Mouse (Mus musculus) megakaryocyte, embryonic 14.5 days (primary cell): ENCODE measurements around the gene Mink1. TPM values are rescaled to one million over a fixed set of nuclear protein-coding genes. Genes with fewer than 3 reads are reported as not detected.

Experiments used
- H3K27me3 ChIP-seq: replicated peaks from 2 replicates; pipeline ENCODE3; 2012; ENCODE audit warnings: inconsistent platforms
- H3K36me3 ChIP-seq: replicated peaks from 2 replicates; pipeline ENCODE3; 2012; ENCODE audit warnings: low read length, inconsistent platforms, mixed read lengths
- H3K4me1 ChIP-seq: 2 replicates; pipeline ENCODE4 v1.6.1; 2012; ENCODE audit warnings: inconsistent platforms
- H3K4me3 ChIP-seq: replicated peaks from 2 replicates; pipeline ENCODE3; 2012; ENCODE audit warnings: moderate library complexity, mild to moderate bottlenecking, inconsistent platforms
- H3K9me3 ChIP-seq: 2 replicates; pipeline ENCODE4 v1.6.1; 2012; ENCODE audit warnings: inconsistent platforms
- FLI1 ChIP-seq: IDR thresholded peaks from 2 replicates; pipeline ENCODE4 v1.6.1; 2012; ENCODE audit warnings: low read length, inconsistent platforms, mixed read lengths
- GATA1 ChIP-seq: IDR thresholded peaks from 3 replicates; pipeline ENCODE4 v1.6.1; 2012; ENCODE audit warnings: mixed read lengths, low read length, inconsistent platforms, borderline replicate concordance
- polyA plus RNA-seq: library from polyadenylated mRNA; stranded (reverse); fragments of >175 nt; gene quantifications from 2 replicates; pipeline ENCODE4 v1.2.3, GENCODE M21; 2012; ENCODE audit warnings: low replicate concordance; ENCODE audit not compliant: insufficient read depth

Mink1 gene
- polyA plus RNA-seq, 1 experiment: 129 TPM

GRCm38 (mm10) chr11:70656964-70657363 lies 94.3 kb downstream of the Mink1 start, which contains the start of gene Eno3:
Gene Eno3 (plus strand): TSS chr11:70657202.
- no peak for TF ChIP-seq GATA1
- no peak for TF ChIP-seq FLI1
- H3K4me3 ChIP-seq: peak within 1 kb of the TSS; percentile 100
- no peaks in the 10 kb centered on the region for H3K27me3 ChIP-seq
- peaks cover 69% of the 10 kb centered on the region for H3K4me1 ChIP-seq
- peaks cover 46% of the 10 kb centered on the region for H3K36me3 ChIP-seq
- H3K9me3 ChIP-seq: no peaks in the 10 kb centered on the region

DNA sequence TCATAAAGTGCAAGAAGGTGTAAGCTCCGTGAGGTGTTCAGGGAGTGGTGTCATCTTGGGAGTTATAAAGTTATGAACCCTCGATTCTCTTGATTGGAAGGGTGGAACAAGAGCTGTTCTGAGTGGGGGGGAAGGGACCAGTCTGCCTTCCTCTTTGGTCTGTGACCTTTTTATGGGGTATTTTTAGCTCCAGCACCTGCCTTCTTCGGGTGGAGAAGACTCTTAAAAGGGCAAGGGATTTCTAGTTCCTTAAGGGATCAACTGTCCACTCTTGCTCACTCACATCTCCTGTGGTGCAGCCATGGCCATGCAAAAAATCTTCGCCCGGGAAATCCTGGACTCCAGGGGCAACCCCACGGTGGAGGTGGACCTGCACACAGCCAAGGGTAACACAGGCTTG lies 94.9 kb downstream of the Mink1 start:
- peak overlapping the region; percentile 14 for H3K4me3 ChIP-seq
- TF ChIP-seq GATA1: no peak
- TF ChIP-seq FLI1: no peak
- H3K36me3 ChIP-seq: peaks cover 46% of the 10 kb centered on the region
- no peaks in the 10 kb centered on the region for H3K9me3 ChIP-seq
- peaks cover 65% of the 10 kb centered on the region for H3K4me1 ChIP-seq
- no peaks in the 10 kb centered on the region for H3K27me3 ChIP-seq

DNA sequence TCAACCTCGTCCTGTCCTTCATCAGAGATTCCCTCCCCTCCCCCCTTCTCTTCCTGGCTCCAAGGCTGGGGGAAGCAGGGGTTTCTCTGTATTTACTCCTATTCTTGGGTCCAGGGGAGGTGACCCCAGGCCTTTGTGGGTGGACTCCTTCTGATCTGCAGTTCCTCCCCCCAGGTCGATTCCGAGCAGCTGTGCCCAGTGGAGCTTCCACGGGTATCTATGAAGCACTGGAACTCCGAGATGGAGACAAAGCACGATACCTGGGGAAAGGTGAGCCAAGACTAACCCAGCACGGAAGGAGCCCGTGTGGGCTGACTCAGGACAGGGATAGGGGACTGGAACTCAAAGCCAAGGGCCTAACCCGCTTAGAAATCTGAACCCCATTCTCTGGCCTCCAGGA lies 95.3 kb downstream of the Mink1 start:
- Histone ChIP-seq H3K4me3 (peak overlapping the region; percentile 14), H3K4me1 (peaks cover 67% of the 10 kb centered on the region), H3K36me3 (peaks cover 46% of the 10 kb centered on the region), H3K9me3 (no peaks in the 10 kb centered on the region), H3K27me3 (no peaks in the 10 kb centered on the region)
- TF ChIP-seq GATA1: no peak
- no peak for TF ChIP-seq FLI1

DNA sequence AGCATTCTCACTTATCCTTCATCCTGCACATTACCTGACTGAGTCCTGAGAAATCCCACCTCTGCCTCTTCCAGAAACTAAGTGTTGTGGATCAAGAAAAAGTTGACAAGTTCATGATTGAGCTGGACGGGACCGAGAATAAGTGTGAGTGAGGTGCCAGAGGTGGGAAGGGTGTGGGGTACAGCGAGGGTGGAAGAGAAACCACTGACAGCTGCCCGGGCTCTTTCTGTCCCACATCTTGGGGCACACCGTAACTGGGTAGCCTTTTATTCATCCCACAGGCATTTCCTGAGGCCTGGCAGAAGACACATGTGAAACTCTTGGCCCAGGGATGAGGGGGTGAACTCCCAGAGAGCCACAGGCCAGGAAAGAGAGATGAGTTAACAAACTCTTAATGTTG lies 95.8 kb downstream of the Mink1 start:
- H3K36me3 ChIP-seq: peaks cover 48% of the 10 kb centered on the region
- peaks cover 69% of the 10 kb centered on the region for H3K4me1 ChIP-seq
- no peaks in the 10 kb centered on the region for H3K9me3 ChIP-seq
- no peak overlapping the region for H3K4me3 ChIP-seq
- no peaks in the 10 kb centered on the region for H3K27me3 ChIP-seq
- TF ChIP-seq FLI1 (no peak), GATA1 (no peak)

DNA sequence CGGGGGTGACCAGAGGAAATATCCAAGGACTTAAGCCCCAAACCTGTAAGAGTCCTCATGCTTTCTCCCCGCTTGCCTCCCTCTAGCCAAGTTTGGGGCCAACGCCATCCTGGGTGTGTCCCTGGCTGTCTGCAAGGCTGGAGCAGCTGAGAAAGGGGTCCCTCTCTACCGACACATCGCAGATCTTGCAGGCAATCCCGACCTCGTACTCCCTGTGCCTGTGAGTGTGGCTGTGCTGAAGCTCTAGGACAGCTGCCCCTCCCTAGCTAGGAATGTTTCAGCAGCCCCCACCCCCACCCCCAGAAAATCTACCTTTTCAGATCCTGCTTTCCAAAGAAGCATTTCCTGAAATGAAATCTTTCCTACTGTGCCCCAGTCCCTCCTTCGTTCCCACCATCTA lies 96.3 kb downstream of the Mink1 start:
- H3K36me3 ChIP-seq: peaks cover 50% of the 10 kb centered on the region
- H3K9me3 ChIP-seq: no peaks in the 10 kb centered on the region
- H3K4me3 ChIP-seq: peak overlapping the region; percentile 28
- peaks cover 69% of the 10 kb centered on the region for H3K4me1 ChIP-seq
- no peaks in the 10 kb centered on the region for H3K27me3 ChIP-seq
- TF ChIP-seq FLI1 (no peak), GATA1 (no peak)

DNA sequence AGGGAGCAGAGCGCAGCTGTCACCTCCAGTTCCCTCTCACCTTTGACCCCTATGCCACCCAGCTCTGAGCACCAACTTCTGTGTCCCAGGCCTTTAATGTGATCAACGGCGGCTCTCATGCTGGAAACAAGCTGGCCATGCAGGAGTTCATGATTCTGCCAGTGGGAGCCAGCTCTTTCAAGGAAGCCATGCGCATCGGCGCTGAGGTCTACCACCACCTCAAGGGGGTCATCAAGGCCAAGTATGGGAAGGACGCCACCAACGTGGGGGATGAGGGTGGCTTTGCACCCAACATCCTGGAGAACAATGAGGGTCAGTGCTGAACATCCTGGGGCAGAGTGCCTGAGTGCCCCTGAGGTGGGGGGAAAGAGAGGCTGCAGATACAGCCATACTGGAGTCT lies 97.9 kb downstream of the Mink1 start:
- H3K4me1 ChIP-seq: peaks cover 80% of the 10 kb centered on the region
- H3K27me3 ChIP-seq: no peaks in the 10 kb centered on the region
- H3K4me3 ChIP-seq: no peak overlapping the region
- TF ChIP-seq FLI1: no peak
- TF ChIP-seq GATA1: no peak
- no peaks in the 10 kb centered on the region for H3K9me3 ChIP-seq
- peaks cover 66% of the 10 kb centered on the region for H3K36me3 ChIP-seq

DNA sequence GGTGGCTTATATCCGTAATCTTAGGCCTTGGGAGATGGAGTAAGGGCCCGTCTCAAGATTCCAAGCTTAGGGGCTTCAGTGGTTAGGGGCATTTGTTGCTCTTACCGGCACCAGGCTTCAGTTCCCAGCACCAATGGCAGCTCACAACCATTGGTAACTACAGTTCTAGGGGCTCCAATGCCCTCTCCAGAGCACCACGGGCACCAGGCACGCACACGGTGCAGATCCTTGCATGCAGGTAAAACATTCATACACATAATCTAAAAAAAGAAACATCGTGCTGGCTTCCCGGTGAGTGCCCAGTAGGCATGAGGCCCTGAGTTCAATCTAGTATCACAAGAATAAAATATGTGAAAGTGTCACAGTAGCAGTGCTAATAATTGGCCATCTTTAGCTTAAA lies 100.4 kb downstream of the Mink1 start:
- H3K27me3 ChIP-seq: no peaks in the 10 kb centered on the region
- H3K36me3 ChIP-seq: peaks cover 87% of the 10 kb centered on the region
- H3K9me3 ChIP-seq: no peaks in the 10 kb centered on the region
- no peak overlapping the region for H3K4me3 ChIP-seq
- peaks cover 77% of the 10 kb centered on the region for H3K4me1 ChIP-seq
- TF ChIP-seq FLI1: no peak
- TF ChIP-seq GATA1: no peak

GRCm38 (mm10) chr11:70663957-70664356 lies 101.3 kb downstream of the Mink1 start:
- no peaks in the 10 kb centered on the region for H3K27me3 ChIP-seq
- peaks cover 85% of the 10 kb centered on the region for H3K36me3 ChIP-seq
- H3K4me3 ChIP-seq: no peak overlapping the region
- TF ChIP-seq FLI1: no peak
- TF ChIP-seq GATA1: no peak
- H3K9me3 ChIP-seq: no peaks in the 10 kb centered on the region
- H3K4me1 ChIP-seq: peaks cover 73% of the 10 kb centered on the region

Other genes with a start within 250 kb of the Mink1 start
- gene Alox12e, start 240.3 kb upstream of the Mink1 start, polyA plus RNA-seq: 0.03 TPM in 1 of 2 replicates, not detected in the other
- gene Alox15, start 210.8 kb upstream of the Mink1 start, polyA plus RNA-seq: 0.50 TPM in 1 of 2 replicates, not detected in the other
- 30.9 and 36.1 TPM in 2 replicates for gene Pelp1, start 152.8 kb upstream of the Mink1 start, polyA plus RNA-seq
- gene Arrb2, start 130.2 kb upstream of the Mink1 start, polyA plus RNA-seq: 1,596 and 3,155 TPM in 2 replicates
- gene Med11, start 111.0 kb upstream of the Mink1 start, polyA plus RNA-seq: 47.7 and 52.0 TPM in 2 replicates
- 2.1 and 3.6 TPM in 2 replicates for gene Zmynd15, start 103.4 kb upstream of the Mink1 start, polyA plus RNA-seq
- gene Cxcl16, start 102.9 kb upstream of the Mink1 start, polyA plus RNA-seq: 1.4 and 23.1 TPM in 2 replicates
- 0.55 TPM in 1 of 2 replicates, not detected in the other for gene Tm4sf5, start 57.6 kb upstream of the Mink1 start, polyA plus RNA-seq
- not detected in 2 replicates for gene Vmo1, start 48.3 kb upstream of the Mink1 start, polyA plus RNA-seq
- not detected in 2 replicates for gene Gltpd2, start 43.7 kb upstream of the Mink1 start, polyA plus RNA-seq
- 79.0 and 226 TPM in 2 replicates for gene Psmb6, start 37.5 kb upstream of the Mink1 start, polyA plus RNA-seq
- not detected in 2 replicates for gene Gm40193, start 29.9 kb upstream of the Mink1 start, polyA plus RNA-seq
- gene Pld2, start 22.8 kb upstream of the Mink1 start, polyA plus RNA-seq: 1.1 TPM in 1 of 2 replicates, not detected in the other
- gene 4930544D05Rik, start 53.0 kb downstream of the Mink1 start, polyA plus RNA-seq: not detected in 2 replicates
- gene Chrne, start 56.3 kb downstream of the Mink1 start, polyA plus RNA-seq: 0.83 TPM in 1 of 2 replicates, not detected in the other
- 898 and 1,061 TPM in 2 replicates for gene Gp1ba, start 76.2 kb downstream of the Mink1 start, polyA plus RNA-seq
- gene Rnf167, start 84.4 kb downstream of the Mink1 start, polyA plus RNA-seq: 102 and 125 TPM in 2 replicates
- 15.7 and 78.7 TPM in 2 replicates for gene Slc25a11, start 84.6 kb downstream of the Mink1 start, polyA plus RNA-seq
- 9,580 and 14,702 TPM in 2 replicates for gene Pfn1, start 91.8 kb downstream of the Mink1 start, polyA plus RNA-seq
- gene Eno3, start 94.3 kb downstream of the Mink1 start, polyA plus RNA-seq: 4.2 and 8.4 TPM in 2 replicates
- 40.5 and 288 TPM in 2 replicates for gene Spag7, start 106.5 kb downstream of the Mink1 start, polyA plus RNA-seq
- 22.6 and 68.5 TPM in 2 replicates for gene Camta2, start 125.2 kb downstream of the Mink1 start, polyA plus RNA-seq
- gene Inca1, start 137.3 kb downstream of the Mink1 start, polyA plus RNA-seq: not detected in 2 replicates
- 6.4 and 13.9 TPM in 2 replicates for gene Kif1c, start 137.7 kb downstream of the Mink1 start, polyA plus RNA-seq
- gene Zfp3, start 201.3 kb downstream of the Mink1 start, polyA plus RNA-seq: 0.55 TPM in 1 of 2 replicates, not detected in the other
- gene Scimp, start 249.7 kb downstream of the Mink1 start, polyA plus RNA-seq: not detected in 2 replicates